Comparison of ENCODE assay signal across 26 mouse cellular contexts in genomic region chr1:74668371-74668770, GRCm38 (mm10). TPM values are rescaled to one million over a fixed set of nuclear protein-coding genes. Genes with fewer than 3 reads are reported as not detected.
DNase-seq lines count a peak whose midpoint lies in the region; ATAC-seq and TF ChIP-seq lines count a peak whose summit lies in the region.
"Had no signal": no experiment of that assay in that cellular context is flagged by ENCODE, and none has a peak within 500 bp of the region (broad histone marks: within the 10 kb centered on the region; RNA-seq: fewer than 3 reads in every experiment).

No protein-coding gene starts in this region.

- no peak for ATAC-seq in heart, embryonic 15.5 days (replicated peaks; ENCODE audit: insufficient number of reproducible peaks, insufficient read depth, low FRiP score, low read depth)
- no peak for ATAC-seq in kidney, embryonic 14.5 days (ENCODE audit: low FRiP score, low TSS enrichment)
- ATAC-seq: forebrain, embryonic 13.5 days; forebrain, embryonic 16.5 days; hindbrain, embryonic 16.5 days; intestine, embryonic 15.5 days; Patski had no signal

- no peaks in the 10 kb centered on the region for H3K27me3 ChIP-seq in heart, embryonic 15.5 days
- no peaks in the 10 kb centered on the region for H3K27me3 ChIP-seq in kidney, adult 2 months (replicated peaks; ENCODE audit: control insufficient read depth, insufficient read depth, low read length)
- H3K27me3 ChIP-seq in kidney, embryonic 14.5 days (ENCODE audit: control insufficient read depth, insufficient read depth, low read length) = no peaks in the 10 kb centered on the region
- H3K27me3 ChIP-seq: CH12.LX; forebrain, embryonic 13.5 days; hindbrain, embryonic 13.5 days; intestine, embryonic 15.5 days; Patski had no signal

- 0 out of 2 replicates have a peak, but pooled peaks cover 4% of the 10 kb centered on the region for H3K36me3 ChIP-seq in heart, embryonic 15.5 days
- no peaks in the 10 kb centered on the region for H3K36me3 ChIP-seq in kidney, adult 2 months (ENCODE audit: control insufficient read depth, insufficient read depth, low read length)
- peaks cover 10% of the 10 kb centered on the region; the same call in 1 of the 2 replicates for H3K36me3 ChIP-seq in kidney, embryonic 14.5 days (ENCODE audit: control insufficient read depth, insufficient read depth, low read length)
- H3K36me3 ChIP-seq: intestine, embryonic 15.5 days had no signal

- no peak for TF ChIP-seq CTCF in kidney, adult 2 months (conservative IDR thresholded peaks at IDR 0.05; ENCODE audit: insufficient read depth, insufficient read length, low read depth, low read length)

- H3K27ac ChIP-seq in heart, embryonic 15.5 days = peak overlapping the region; percentile 34
- H3K27ac ChIP-seq in kidney, adult 2 months (ENCODE audit: insufficient read depth, low read depth, low read length) = no peak overlapping the region; the same call in 1 of the 2 replicates
- H3K27ac ChIP-seq in kidney, embryonic 14.5 days (ENCODE audit: low read depth, low read length) = no peak overlapping the region
- H3K27ac ChIP-seq: forebrain, embryonic 10.5 days; forebrain, embryonic 13.5 days; hindbrain, embryonic 10.5 days; hindbrain, embryonic 13.5 days; intestine, embryonic 15.5 days had no signal

- no peak overlapping the region for H3K9ac ChIP-seq in heart, embryonic 15.5 days
- H3K9ac ChIP-seq in kidney, embryonic 14.5 days (ENCODE audit: low read depth, low read length) = no peak overlapping the region
- H3K9ac ChIP-seq: forebrain, embryonic 13.5 days; hindbrain, embryonic 13.5 days; intestine, embryonic 15.5 days had no signal

- TF ChIP-seq POLR2A in kidney, adult 2 months (IDR thresholded peaks at IDR 0.05; ENCODE audit: low read depth, low read length) = no peak

- H3K4me2 ChIP-seq in heart, embryonic 15.5 days = no peak overlapping the region
- H3K4me2 ChIP-seq in kidney, embryonic 14.5 days (replicated peaks; ENCODE audit: low read depth, low read length) = no peak overlapping the region
- H3K4me2 ChIP-seq: forebrain, embryonic 13.5 days; heart, embryonic 11.5 days; hindbrain, embryonic 13.5 days; intestine, embryonic 15.5 days had no signal

- H3K4me1 ChIP-seq in heart, embryonic 15.5 days (replicated peaks) = peaks cover 32% of the 10 kb centered on the region
- peaks cover 32% of the 10 kb centered on the region for H3K4me1 ChIP-seq in kidney, adult 2 months (ENCODE audit: control insufficient read depth, insufficient read depth, low read length)
- H3K4me1 ChIP-seq in kidney, embryonic 14.5 days (ENCODE audit: control insufficient read depth, insufficient read depth, low read length) = no peaks in the 10 kb centered on the region
- H3K4me1 ChIP-seq: intestine, embryonic 15.5 days had no signal

- H3K9me3 ChIP-seq in heart, embryonic 15.5 days (replicated peaks) = no peaks in the 10 kb centered on the region
- no peaks in the 10 kb centered on the region for H3K9me3 ChIP-seq in kidney, embryonic 14.5 days (ENCODE audit: control insufficient read depth, low read length)
- H3K9me3 ChIP-seq: forebrain, embryonic 10.5 days; forebrain, embryonic 13.5 days; G1E; hindbrain, embryonic 10.5 days; hindbrain, embryonic 13.5 days; intestine, embryonic 15.5 days had no signal

- no peak overlapping the region for H3K4me3 ChIP-seq in heart, embryonic 15.5 days
- H3K4me3 ChIP-seq in kidney, adult 2 months (ENCODE audit: insufficient read depth, low read depth, low read length) = no peak overlapping the region
- H3K4me3 ChIP-seq in kidney, embryonic 14.5 days (ENCODE audit: low read length) = no peak overlapping the region
- H3K4me3 ChIP-seq: forebrain, embryonic 10.5 days; forebrain, embryonic 13.5 days; hindbrain, embryonic 10.5 days; hindbrain, embryonic 13.5 days; intestine, embryonic 15.5 days had no signal

- intact Hi-C loops in heart, postnatal 10 days (cut with DNase I) = no loop called here

- DNase-seq in heart, adult 11 months = peak; percentile 4
- no peak for DNase-seq in heart, adult 18-20 months
- DNase-seq in heart, postnatal 10 days = no peak
- DNase-seq in kidney, adult 2 months = peak; percentile 42
- DNase-seq: adrenal gland, postnatal 10 days; adrenal gland, postnatal 36 days; B cell, adult 2 months; cerebellum, adult 18-20 months; cerebellum, adult 9-10 months; cerebellum, postnatal 14 days; gastrocnemius, postnatal 14 days; heart, postnatal 36 days; kidney, adult 11 months had no signal

- WGBS in heart, embryonic 15.5 days = 49% methylated on average over 3 of the region's 3 CpGs
- WGBS in kidney, adult 2 months = 52% methylated on average over 3 of the region's 3 CpGs
- 84% methylated on average over 3 of the region's 3 CpGs for WGBS in kidney, embryonic 14.5 days

RNA-seq across cellular contexts. Expression of gene Ttll4, which starts 6.8 kb away (rescaled TPM):
- total RNA-seq in heart, adult 18-20 months (2021) = 1 to 10 TPM; 9.1 to 9.3 TPM
- 7.3 and 8.3 TPM in 2 replicates for polyA plus RNA-seq in heart, embryonic 15.5 days (2015; fragmentation: Nextera tagmentation; extraction: Ambion mirVana)
- 10 to 100 TPM; 17.3 TPM for total RNA-seq in heart, postnatal 10 days (2021)
- polyA plus RNA-seq in kidney, adult 2 months (2012; rRNA removed) = 11.2 and 15.2 TPM in 2 replicates
- 13.4 and 26.1 TPM in 2 replicates for polyA plus RNA-seq in kidney, embryonic 14.5 days (2014; fragmentation: Nextera tagmentation; extraction: Ambion mirVana)

RNA-seq across cellular contexts. Expression of gene Cyp27a1, which starts 45.0 kb away (rescaled TPM):
- 10 to 100 TPM; 11.0 to 15.5 TPM for total RNA-seq in heart, adult 18-20 months (2021)
- polyA plus RNA-seq in heart, embryonic 15.5 days (2015; fragmentation: Nextera tagmentation; extraction: Ambion mirVana) = 10.7 and 12.1 TPM in 2 replicates
- total RNA-seq in heart, postnatal 10 days (2021) = 10 to 100 TPM; 10.7 to 11.0 TPM
- 31.7 and 34.6 TPM in 2 replicates for polyA plus RNA-seq in kidney, adult 2 months (2012; rRNA removed)
- polyA plus RNA-seq in kidney, embryonic 14.5 days (2014; fragmentation: Nextera tagmentation; extraction: Ambion mirVana) = 6.3 and 8.1 TPM in 2 replicates
- total RNA-seq: CH12.LX had no signal
- polyA plus RNA-seq: G1E, Patski had no signal

Comparison
In these comparisons a context has a peak if more than half of its experiments do, and no peak if none do; other contexts are left out.
1. DNase-seq: peak in heart, adult 11 months (single experiment) and kidney, adult 2 months (single experiment); none in heart, adult 18-20 months (0 of 2) and heart, postnatal 10 days (0 of 2).